Mouse (Mus musculus) urinary bladder, postnatal 10 days (tissue): ENCODE data around the gene Nanos2.

ENCODE experiments used
- DNase-seq: peaks from one replicate; pipeline ENCODE4 v3.0.0; 2022; ENCODE audit warnings: low spot score

Gene Nanos2

GRCm38 (mm10) chr7:18987100-18987499 lies at the start of gene Nanos2:
Gene Nanos2 (plus strand): TSS chr7:18987400.
- DNase-seq, result no peak

DNA sequence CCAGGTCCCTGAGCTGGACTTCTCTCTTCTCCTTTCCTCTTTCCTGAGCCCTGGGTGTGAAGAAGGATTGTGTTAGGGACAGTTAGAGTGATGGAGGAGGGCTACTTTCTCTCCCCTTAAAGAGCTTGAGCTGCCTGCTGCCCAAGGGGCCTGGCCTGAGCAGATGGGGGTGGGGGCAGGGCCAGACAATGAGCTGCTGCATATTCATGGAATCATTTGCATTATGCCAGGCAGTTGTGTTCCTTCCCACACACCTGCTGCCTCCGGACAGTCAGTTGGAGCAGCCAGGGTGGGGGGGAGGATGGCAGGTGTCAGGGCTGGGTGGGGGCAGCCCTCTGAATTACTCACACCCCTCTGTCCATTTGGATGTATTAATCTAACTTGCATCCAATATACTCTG lies 44.8 kb upstream of the Nanos2 start:
- no peak for DNase-seq

- DNase-seq, result no peak
Measured at GRCm38 (mm10) chr7:18942815-18943214, 44.4 kb upstream of the Nanos2 start.

DNA sequence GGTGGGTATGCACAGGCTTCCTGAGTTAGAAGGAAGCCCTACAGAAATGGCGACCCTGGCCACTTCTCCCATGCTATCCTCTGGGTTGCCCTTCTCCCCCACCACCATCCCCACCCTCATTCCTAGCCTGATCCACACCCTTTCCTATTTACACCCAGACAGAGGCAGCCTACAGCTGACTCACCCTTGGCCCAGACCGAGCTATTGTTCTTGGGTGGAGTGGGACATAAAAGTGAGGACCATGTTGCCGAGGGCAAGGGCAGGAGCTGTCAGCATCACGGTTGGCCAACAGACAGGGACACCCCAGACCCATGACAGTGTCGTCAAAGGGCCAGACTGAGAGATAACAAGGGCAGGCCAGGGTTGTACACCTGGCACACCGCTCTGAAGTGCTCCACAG lies 39.0 kb upstream of the Nanos2 start:
- DNase-seq, result no peak

- DNase-seq, result no peak
Measured at GRCm38 (mm10) chr7:18949781-18950522, 37.2 kb upstream of the Nanos2 start.

DNA sequence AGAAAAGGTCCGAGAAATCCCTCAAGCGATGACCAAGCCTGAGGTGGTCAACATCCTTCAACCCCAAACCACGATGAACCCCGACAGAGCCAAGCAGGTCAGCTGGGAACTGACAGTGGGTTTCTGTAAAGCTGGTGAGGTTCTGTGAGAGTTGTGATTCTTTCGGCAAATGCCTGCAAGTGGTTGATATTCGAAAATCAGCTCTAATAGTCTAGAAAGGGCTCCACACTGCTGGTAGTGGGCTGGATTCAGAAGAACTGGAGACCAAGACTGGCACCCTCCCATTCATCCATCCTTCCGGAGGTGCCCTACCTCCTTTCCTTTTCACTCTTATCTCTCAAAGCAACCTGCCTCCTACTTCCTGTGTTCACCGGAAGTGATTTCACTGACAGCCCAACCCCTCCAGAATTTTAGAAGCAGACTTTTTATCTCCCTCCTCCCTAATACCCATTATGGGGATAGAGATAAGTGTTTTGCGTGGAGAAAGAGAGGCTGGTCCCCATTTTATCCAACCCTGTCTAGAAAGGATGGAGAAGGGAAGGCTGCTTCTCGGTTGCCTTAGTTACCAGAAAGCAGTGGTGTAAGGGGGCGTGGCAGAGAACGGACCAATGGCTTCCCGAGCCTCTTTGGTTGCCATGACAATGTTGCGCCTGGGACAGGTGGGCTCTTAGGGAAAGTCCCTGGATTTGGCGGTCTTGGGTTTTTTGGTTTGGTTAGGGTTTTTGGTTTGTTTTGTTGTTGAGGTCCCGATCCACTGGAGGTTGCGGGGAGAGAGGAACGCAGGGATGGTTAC lies 36.5 kb upstream of the Nanos2 start:
- DNase-seq, result no peak

GRCm38 (mm10) chr7:18951397-18951796 lies 35.8 kb upstream of the Nanos2 start:
- DNase-seq, result no peak

GRCm38 (mm10) chr7:18957569-18958383 lies 29.4 kb upstream of the Nanos2 start:
- no peak for DNase-seq

DNA sequence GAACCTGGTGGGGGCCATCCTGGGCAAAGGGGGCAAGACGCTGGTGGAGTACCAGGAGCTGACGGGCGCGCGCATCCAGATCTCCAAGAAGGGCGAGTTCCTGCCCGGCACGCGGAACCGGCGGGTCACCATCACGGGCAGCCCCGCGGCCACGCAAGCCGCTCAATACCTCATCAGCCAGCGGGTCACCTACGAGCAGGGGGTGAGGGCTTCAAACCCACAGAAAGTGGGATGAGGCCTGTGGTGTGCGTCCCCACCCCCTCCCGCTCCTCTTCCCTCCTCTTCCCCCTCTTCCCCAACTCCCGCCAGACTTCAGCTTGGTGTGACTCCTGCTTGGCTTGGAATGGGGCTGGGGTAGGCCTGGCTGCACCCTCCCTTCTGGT lies 28.8 kb upstream of the Nanos2 start:
- no peak for DNase-seq

- DNase-seq, result no peak
Measured at GRCm38 (mm10) chr7:18959446-18959845, 27.8 kb upstream of the Nanos2 start.

DNA sequence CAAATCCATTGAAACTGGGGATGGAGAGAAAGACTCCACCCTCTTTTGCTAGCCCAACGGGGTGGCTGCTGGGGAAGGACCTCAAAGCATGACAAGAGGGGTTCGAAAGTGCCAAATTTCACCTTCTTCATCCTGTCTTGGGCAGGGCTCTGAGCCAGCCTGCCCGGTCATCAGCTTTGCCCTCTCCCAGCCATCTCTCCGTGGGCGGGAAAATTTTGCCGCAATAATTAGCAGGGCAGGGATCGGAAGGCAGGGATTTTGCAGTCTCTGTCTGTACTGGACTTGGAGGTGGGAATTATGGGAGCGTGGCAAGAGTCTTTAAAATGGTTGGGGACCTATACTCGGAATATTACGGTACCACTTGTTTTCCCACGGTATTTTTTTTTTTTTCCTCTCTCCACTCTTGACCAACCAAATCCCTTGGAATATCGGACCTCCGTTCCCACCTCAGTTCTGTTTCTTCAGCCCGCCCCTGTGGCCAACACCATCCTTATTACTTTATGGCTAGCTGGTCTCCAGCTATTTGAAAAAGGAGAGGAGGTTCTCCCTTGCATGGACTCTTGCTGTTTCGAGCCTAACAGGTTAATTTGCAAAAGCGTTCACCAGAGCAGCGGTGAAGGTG lies 24.9 kb upstream of the Nanos2 start:
- DNase-seq, result no peak

GRCm38 (mm10) chr7:18962795-18963194 lies 24.4 kb upstream of the Nanos2 start:
- no peak for DNase-seq

GRCm38 (mm10) chr7:18963294-18963843 lies 23.8 kb upstream of the Nanos2 start:
- DNase-seq, result no peak

- no peak for DNase-seq
Measured at GRCm38 (mm10) chr7:18965312-18965711, 21.9 kb upstream of the Nanos2 start.

- no peak for DNase-seq
Measured at GRCm38 (mm10) chr7:18967603-18968002, 19.6 kb upstream of the Nanos2 start.

DNA sequence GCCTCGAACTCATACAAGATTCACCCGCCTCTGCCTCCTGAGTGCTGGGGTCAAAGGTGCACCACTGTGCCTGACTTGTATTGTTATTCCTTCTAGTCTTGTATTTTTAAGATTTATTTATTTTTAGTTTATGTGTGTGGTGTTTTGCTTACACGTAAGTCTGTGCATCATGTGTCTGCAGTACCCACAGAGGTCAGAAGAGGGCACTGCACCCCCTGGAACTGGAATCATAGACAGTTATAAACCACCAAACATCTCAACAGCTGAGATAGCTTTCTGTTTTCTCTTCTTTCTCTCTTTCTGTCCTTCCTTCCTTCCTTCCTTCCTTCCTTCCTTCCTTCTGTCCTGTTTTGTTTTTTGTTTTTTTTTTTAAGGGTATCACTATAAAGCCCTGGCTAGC lies 16.2 kb upstream of the Nanos2 start:
- DNase-seq, result no peak

GRCm38 (mm10) chr7:18978381-18978780 lies 8.8 kb upstream of the Nanos2 start:
- no peak for DNase-seq

GRCm38 (mm10) chr7:18986503-18986902 lies 697 bp upstream of the Nanos2 start:
- DNase-seq, result no peak

- no peak for DNase-seq
Measured at GRCm38 (mm10) chr7:18987747-18988146, 547 bp downstream of the Nanos2 start.

DNA sequence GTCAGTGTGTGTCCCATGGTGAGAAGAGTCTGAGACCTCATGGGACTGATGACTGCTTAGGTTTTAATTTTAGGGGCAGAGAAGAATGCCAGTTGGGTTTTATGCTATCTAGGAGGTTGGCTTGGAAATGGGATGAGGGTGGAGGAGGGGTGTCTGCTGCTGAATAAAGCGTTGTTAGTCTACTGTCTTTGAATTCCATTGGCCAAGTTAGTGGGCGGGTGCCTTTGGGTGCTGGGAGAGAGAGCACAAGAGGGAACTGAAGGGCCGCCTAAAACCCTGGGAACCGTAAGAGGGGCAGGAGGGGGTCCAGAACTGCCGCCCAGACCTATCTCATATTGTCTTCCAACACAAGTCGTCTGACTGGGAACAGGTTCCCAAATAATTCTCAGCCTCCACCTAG lies 1.6 kb downstream of the Nanos2 start:
- DNase-seq, result no peak

- DNase-seq, result no peak
Measured at GRCm38 (mm10) chr7:18989995-18990394, 2.8 kb downstream of the Nanos2 start.
